Mouse (Mus musculus) 3T3-L1 (cell line): Measurements from ENCODE around the gene F2r.

ENCODE experiments used
- DNase-seq: peaks from one replicate; pipeline ENCODE4 v3.0.0-alpha.2; 2015; ENCODE audit warnings: low read depth, low spot score

Gene F2r

GRCm38 (mm10) chr13:95595921-95596320 is 22.4 kb downstream of the F2r start:
- peak; percentile 65 for DNase-seq

- DNase-seq, result peak; percentile 47
Observed at GRCm38 (mm10) chr13:95595411-95595810, 22.9 kb downstream of the F2r start.

DNA sequence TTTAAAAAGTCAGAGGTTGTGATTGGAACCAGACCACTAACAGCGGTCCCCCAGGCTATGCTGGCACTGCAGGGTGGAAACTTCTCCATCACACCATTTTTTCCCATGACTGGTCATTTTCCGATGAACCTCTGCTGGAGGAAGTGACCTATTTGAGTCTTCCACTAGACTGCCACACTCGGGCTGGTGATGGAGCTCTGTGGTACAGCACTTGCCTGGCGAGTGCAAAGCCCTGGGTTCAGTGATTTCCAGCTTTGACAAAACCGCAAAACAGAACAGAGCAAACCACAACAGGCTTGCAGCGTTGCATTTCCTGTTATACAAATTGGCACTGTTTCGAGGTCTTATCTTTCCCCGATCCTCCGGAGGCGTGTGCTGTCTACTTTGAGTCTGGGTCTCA is 25.4 kb downstream of the F2r start:
- DNase-seq, result peak; percentile 54

- no peak for DNase-seq
Observed at GRCm38 (mm10) chr13:95591606-95592005, 26.7 kb downstream of the F2r start.

GRCm38 (mm10) chr13:95587628-95588027 is 30.7 kb downstream of the F2r start:
- DNase-seq, result no peak

- peak; percentile 73 for DNase-seq
Observed at GRCm38 (mm10) chr13:95584898-95585297, 33.4 kb downstream of the F2r start.

GRCm38 (mm10) chr13:95583237-95584189 is 34.8 kb downstream of the F2r start:
- DNase-seq, result no peak

DNA sequence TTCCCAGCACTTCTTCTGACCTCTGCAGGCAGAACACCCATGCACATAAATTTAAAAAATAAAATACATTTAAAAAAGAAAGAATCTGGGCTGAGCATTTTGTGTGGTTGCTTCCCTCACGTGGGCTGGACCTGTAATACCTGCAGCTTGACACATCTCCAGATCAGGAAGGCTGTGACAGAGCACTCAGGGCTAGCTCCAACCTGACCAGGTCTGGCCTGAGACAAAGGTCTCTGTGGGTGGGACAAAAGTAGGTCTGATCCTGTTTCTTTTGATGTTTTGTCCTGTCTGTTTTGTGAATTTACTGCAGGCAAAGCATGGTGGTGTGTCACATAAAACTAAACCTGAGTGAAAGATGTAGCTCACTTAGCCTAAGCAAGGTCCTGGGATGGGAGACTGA is 36.4 kb downstream of the F2r start:
- DNase-seq, result no peak

- peak; percentile 28 for DNase-seq
Observed at GRCm38 (mm10) chr13:95578016-95578697, 40.1 kb downstream of the F2r start.

GRCm38 (mm10) chr13:95570877-95571276 is 47.4 kb downstream of the F2r start:
- DNase-seq, result no peak

DNA sequence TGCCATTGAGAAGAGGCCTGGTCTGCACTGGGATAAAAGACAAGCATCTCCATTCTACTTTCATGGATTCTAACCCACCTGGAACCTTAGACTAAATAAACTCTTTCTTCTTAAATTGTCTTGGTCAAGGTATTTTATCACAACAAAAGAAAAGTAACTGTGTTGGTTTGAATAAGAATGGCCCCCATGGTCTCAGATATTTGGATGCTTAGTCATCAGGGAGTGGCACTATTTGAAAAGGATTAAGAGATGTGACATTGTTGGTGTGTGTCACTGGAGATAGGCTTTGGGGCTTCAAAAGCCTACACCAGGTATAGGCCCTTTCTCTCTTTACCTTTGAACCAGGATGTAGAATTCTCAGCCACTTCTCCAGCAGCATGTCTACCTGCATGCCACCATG is 49.0 kb downstream of the F2r start:
- no peak for DNase-seq

DNA sequence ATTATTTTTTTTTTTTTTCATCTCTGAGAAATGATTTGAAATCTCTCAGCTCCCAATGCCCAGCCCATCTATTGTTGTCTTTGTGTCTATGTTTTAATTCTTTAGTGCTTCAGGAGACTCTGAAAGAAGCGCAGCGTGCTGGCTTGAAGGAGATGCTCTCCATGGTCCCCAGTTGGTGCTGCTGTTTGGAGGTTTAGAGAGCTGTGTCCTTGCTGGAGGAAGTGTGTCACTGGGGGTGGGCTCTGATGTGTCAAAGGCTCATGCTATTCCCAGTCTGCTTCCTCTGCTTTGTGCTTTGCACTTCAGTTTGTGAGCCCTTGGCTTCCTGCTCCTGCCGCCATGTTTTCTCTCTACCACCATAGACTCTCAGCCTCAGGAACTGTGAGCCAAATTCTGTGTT is 50.0 kb downstream of the F2r start:
- DNase-seq, result no peak

DNA sequence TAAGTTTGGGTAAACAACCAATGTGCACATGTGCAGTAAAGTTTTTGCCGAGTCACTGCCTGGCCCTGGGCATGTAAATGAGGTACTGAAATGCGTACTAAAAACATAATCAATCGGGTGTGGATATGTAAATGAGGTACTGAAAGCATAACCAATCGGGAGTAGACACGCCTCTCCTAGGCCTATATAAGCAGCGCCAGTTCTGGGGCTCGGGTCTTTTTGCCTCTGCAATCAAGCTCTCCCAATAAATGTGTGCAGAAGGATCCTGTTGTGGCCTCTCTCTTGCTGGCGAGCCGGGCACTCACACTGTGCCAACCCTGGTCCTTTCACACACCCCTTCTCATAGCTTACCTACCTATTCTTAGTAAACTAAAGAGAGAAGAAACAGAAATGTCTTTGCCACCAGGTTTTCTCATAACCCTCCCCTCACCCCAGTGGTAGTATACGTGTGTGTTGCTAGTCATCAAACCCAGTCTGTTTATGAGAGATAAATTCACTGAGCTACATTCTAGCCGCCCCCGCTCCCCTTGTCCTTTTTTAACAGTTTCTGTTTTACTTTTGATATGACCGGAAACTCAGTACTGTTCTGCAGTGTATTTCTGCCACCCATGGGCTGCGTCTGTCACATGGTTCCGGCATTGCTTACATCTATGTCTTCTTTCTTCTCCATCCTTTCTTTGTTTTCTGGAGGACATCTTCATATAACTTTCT is 51.3 kb downstream of the F2r start:
- DNase-seq, result no peak

DNA sequence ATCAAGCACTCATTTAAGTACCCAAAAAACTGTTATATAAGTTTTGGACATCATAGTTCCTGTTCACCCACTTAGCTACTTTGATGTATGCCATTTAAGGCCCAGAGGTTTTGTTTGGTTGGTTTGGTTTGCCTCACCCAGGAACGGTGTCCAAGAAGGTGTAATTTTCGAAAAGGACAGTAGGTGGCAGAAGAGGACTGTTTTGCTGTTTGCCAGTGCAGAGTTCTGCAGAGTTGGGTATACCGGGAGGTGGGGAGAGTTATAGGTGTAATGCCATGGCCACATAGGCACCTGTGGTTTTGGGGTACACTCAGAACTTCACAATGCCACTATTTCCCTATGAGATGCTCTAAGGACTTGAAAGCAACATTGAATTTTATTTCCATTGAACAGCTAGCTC is 54.6 kb downstream of the F2r start:
- DNase-seq, result peak; percentile 93

- peak; percentile 94 for DNase-seq
Observed at GRCm38 (mm10) chr13:95563066-95563610, 55.1 kb downstream of the F2r start.

DNA sequence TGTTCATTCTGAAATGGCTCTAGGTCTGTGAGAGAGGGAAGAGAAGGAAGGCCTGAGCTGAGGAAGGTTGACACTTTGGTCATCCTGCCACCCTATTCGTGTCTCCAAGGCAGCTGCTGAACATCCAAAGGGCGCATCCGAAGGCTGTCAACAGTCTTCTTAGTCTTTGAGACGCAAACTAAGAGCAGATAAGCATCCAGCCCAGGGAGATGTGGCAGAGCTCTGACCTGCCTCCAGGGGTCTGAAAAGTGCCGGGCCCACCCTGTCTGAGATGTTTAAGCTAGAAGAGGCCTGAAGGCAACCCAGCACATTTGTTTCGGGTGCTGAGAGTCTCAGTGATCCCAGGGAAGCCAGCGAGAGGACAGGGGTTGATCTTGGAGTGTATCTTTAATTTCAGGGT is 61.0 kb downstream of the F2r start:
- DNase-seq, result no peak

DNA sequence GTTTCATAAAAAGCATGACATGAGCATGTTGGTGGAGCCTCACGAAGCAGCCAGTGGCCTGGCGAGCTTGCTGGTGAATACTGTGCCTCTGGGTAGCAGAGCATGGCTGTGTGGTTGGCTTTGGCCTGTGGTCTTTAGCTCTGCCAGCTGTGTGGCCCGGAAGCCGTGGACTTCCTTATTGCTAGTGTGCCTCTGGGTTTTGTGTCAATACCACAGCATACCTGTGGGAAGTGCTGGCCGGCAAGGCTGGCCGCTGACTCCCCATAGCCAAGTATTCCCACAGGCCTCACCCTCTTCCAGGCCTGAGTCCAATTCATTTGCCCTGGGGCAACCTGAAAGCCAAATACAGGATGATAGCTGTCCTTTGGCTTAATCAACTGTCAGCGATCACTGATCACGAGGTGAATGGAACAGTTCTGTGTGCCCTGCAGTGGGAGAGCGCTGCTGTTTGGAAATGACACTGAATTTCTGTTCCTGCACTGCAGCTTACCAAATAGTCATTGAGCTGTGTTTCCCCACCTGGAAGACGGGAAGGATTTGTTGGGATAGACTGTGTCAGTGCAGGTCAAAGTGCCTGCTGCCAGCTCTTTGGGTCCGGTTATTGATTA is 64.3 kb downstream of the F2r start:
- DNase-seq, result peak; percentile 94
